In genomic region chr11:97509715-97510485, GRCm38 (mm10) we compare ENCODE assay signal across 18 mouse cellular contexts. TPM values are rescaled to one million over a fixed set of nuclear protein-coding genes. Genes with fewer than 3 reads are reported as not detected.
DNase-seq lines count a peak whose midpoint lies in the region; ATAC-seq and TF ChIP-seq lines count a peak whose summit lies in the region.
"Had no signal": no experiment of that assay in that cellular context is flagged by ENCODE, and none has a peak within 500 bp of the region (broad histone marks: within the 10 kb centered on the region; RNA-seq: fewer than 3 reads in every experiment).

No protein-coding gene starts in this region.

- no peak for ATAC-seq in kidney, embryonic 16.5 days (ENCODE audit: low FRiP score, low TSS enrichment)
- peak; percentile 33; the same call in 1 of the 2 replicates for ATAC-seq in hindbrain, embryonic 12.5 days (ENCODE audit: low FRiP score)
- ATAC-seq: CD4-positive, CD25-positive, alpha-beta regulatory T cell, adult 4 months; inflammation-experienced regulatory T-cells, adult 6 months had no signal

- no peak for TF ChIP-seq CTCF in brain, embryonic 14.5 days (IDR thresholded peaks at IDR 0.05; ENCODE audit: borderline replicate concordance, extremely low read depth, insufficient read depth, insufficient read length)

- H3K4me2 ChIP-seq in kidney, embryonic 16.5 days (replicated peaks; ENCODE audit: low read depth, low read length), result no peak overlapping the region
- no peak overlapping the region for H3K4me2 ChIP-seq in hindbrain, embryonic 12.5 days (replicated peaks)
- H3K4me2 ChIP-seq: embryonic facial prominence, embryonic 15.5 days; liver, embryonic 13.5 days had no signal

- H3K27me3 ChIP-seq in kidney, embryonic 16.5 days (ENCODE audit: insufficient read depth, low read length), result no peaks in the 10 kb centered on the region
- no peaks in the 10 kb centered on the region; the same call in 1 of the 2 replicates for H3K27me3 ChIP-seq in hindbrain, embryonic 12.5 days
- H3K27me3 ChIP-seq: embryonic facial prominence, embryonic 15.5 days had no signal

- H3K4me1 ChIP-seq in kidney, embryonic 16.5 days (ENCODE audit: insufficient read depth, low read length), result peaks cover 18% of the 10 kb centered on the region
- H3K4me1 ChIP-seq in hindbrain, embryonic 12.5 days, result peaks cover 28% of the 10 kb centered on the region

- no peak for TF ChIP-seq POLR2A in brain, embryonic 14.5 days (IDR thresholded peaks at IDR 0.05; ENCODE audit: borderline replicate concordance, extremely low read depth, insufficient read depth, insufficient read length, poor library complexity, severe bottlenecking)

- H3K36me3 ChIP-seq in kidney, embryonic 16.5 days (ENCODE audit: insufficient read depth, low read length), result no peaks in the 10 kb centered on the region
- H3K36me3 ChIP-seq in hindbrain, embryonic 12.5 days, result peaks cover 7% of the 10 kb centered on the region
- H3K36me3 ChIP-seq: embryonic facial prominence, embryonic 15.5 days; liver, embryonic 13.5 days had no signal

- 63% methylated on average over 24 of the region's 24 CpGs for WGBS in kidney, embryonic 16.5 days
- WGBS in hindbrain, embryonic 12.5 days, result 54% methylated on average over 24 of the region's 24 CpGs

- no peak overlapping the region for H3K27ac ChIP-seq in kidney, embryonic 16.5 days (ENCODE audit: low read length)
- H3K27ac ChIP-seq in hindbrain, embryonic 12.5 days, result no peak overlapping the region
- H3K27ac ChIP-seq: embryonic facial prominence, embryonic 15.5 days; kidney, postnatal 0 days; liver, embryonic 13.5 days had no signal

- no peaks in the 10 kb centered on the region for H3K9me3 ChIP-seq in kidney, embryonic 16.5 days (ENCODE audit: low read length)
- H3K9me3 ChIP-seq in hindbrain, embryonic 12.5 days (replicated peaks), result no peaks in the 10 kb centered on the region
- H3K9me3 ChIP-seq: embryonic facial prominence, embryonic 15.5 days; liver, embryonic 13.5 days had no signal

- DNase-seq in kidney, postnatal 25 days, result no peak
- DNase-seq in brain, embryonic 14.5 days (ENCODE audit: low read depth), result peak; percentile 44
- DNase-seq in thymus, postnatal 0 days (ENCODE audit: low spot score), result peak; percentile 73
- DNase-seq in c-Kit-positive CD71-positive TER-119-positive erythroid progenitor cells, embryonic 14.5 days (ENCODE audit: low spot score), result no peak
- DNase-seq in gastrocnemius, postnatal 25 days, result no peak
- DNase-seq: left cerebral cortex, postnatal 4 days; liver, embryonic 13.5 days; lung, postnatal 36 days; retina, postnatal 1 day had no signal

- H3K9ac ChIP-seq in kidney, embryonic 16.5 days (replicated peaks; ENCODE audit: low read length), result 0 out of 2 replicates have a peak overlapping the region, but pooled peaks have one; percentile 20
- no peak overlapping the region for H3K9ac ChIP-seq in hindbrain, embryonic 12.5 days
- H3K9ac ChIP-seq: embryonic facial prominence, embryonic 15.5 days; liver, embryonic 13.5 days had no signal

- H3K4me3 ChIP-seq in kidney, embryonic 16.5 days (ENCODE audit: low read length), result no peak overlapping the region
- H3K4me3 ChIP-seq in hindbrain, embryonic 12.5 days, result no peak overlapping the region
- H3K4me3 ChIP-seq: embryonic facial prominence, embryonic 15.5 days; liver, embryonic 13.5 days had no signal

RNA-seq across cellular contexts. Expression of gene 4933428G20Rik, which starts 9.8 kb away (rescaled TPM):
- polyA plus RNA-seq in kidney, embryonic 16.5 days (2015; fragmentation: Nextera tagmentation; extraction: Ambion mirVana), result 0.75 and 1.3 TPM in 2 replicates
- polyA plus RNA-seq in brain, embryonic 14.5 days (2012; rRNA removed), result 0.12 and 0.21 TPM in 2 replicates
- 0.85 and 0.94 TPM in 2 replicates for polyA plus RNA-seq in hindbrain, embryonic 12.5 days (2016; fragmentation: Nextera tagmentation; extraction: Ambion mirVana)
- polyA plus RNA-seq in thymus, postnatal 0 days (2015; fragmentation: Nextera tagmentation; extraction: Ambion mirVana), result 0.09 and 0.12 TPM in 2 replicates
- total RNA-seq in gastrocnemius, postnatal 25 days (2021), result not detected
- total RNA-seq: gastrocnemius, adult 18-20 months had no signal
- polyA plus RNA-seq: CD4-positive, CD25-positive, alpha-beta regulatory T cell, adult 4 months; heart, embryonic 14.5 days; inflammation-experienced regulatory T-cells, adult 6 months; spleen, adult 2 months had no signal

Comparison
In these comparisons a context has a peak if more than half of its experiments do, and no peak if none do; other contexts are left out.
1. DNase-seq: peak in brain, embryonic 14.5 days (single experiment) and thymus, postnatal 0 days (single experiment); none in kidney, postnatal 25 days (0 of 2), c-Kit-positive CD71-positive TER-119-positive erythroid progenitor cells, embryonic 14.5 days (single experiment) and gastrocnemius, postnatal 25 days (single experiment).